Mouse (Mus musculus) cerebellum, postnatal 14 days (tissue): ENCODE measurements around the gene R3hdm4.
A peak's percentile ranks its signal among the peaks of the same experiment; 100 is the strongest.

Source experiments
- DNase-seq, 2 experiments: peaks; one replicate each; pipeline ENCODE4 v3.0.0; 2021; ENCODE audit warnings: mixed read lengths in 2 of 2

The R3hdm4 gene

DNA sequence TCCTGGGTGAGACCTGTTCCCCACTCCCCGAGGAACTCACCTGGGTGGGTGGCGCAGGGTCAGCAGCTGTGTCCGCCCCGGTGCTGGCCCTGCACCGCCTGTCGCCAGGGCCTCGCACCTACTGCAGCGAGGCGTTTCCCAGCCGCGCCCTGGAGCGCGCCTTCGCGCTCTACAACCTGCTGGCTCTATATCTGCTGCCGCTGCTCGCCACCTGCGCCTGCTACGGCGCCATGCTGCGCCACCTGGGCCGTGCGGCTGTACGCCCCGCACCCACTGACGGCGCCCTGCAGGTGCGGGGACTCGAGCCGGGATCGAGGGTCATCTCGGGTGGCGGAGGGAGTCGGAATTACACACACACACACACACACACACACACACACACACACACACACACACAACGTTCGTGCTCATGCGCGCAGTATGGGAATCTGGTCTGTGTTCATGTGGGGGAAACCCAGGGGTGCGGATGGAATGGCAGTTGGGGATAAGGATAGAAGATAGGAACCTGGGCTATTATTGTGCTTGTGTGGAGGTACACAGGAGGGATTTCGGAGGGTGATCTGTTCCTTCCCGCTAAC lies at the start of gene R3hdm4:
TSS of gene R3hdm4 (minus strand) at position 251 of the 578 bp plus-strand sequence.
- peak in 1 of 2 experiments; percentile 43 for DNase-seq

DNA sequence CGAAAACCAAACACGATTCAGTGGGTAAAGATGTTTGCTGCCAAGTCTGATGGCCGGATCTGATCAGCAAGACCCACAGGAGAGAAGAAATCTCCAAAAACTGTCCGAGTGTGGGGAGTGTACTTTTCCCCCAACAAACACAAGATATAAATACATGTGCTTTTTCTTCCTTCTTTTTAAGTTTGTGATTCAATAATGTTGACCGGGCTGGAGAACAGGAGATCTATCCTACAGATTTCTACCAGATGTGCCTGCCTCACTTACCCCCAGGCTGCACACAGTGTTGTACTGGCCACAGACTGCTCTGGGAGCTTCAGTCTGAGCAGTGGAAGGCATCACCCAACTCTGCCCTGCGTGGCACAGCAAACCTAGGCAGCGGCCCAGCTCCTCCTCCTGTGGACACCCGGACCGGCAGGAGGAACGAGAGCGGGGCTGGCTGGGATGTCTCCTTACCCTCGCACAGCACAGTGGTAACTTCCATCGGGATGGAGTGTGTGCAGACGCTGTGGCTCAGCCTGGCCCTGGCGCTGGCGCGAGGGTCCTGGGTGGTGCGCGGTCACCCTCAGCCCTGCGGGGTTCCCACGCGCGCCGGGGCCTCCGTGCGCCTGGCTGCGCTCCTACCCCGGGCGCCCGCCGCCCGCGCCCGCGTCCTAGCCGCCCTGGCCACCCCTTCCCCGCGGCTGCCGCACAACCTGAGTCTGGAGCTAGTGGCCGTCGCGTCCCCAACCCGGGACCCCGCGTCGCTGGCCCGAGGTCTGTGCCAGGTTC lies 49.6 kb upstream of the R3hdm4 start, which contains the start of gene Grin3b:
TSS of gene Grin3b (plus strand) at position 301 of the 768 bp plus-strand sequence.
- DNase-seq: no peak

DNA sequence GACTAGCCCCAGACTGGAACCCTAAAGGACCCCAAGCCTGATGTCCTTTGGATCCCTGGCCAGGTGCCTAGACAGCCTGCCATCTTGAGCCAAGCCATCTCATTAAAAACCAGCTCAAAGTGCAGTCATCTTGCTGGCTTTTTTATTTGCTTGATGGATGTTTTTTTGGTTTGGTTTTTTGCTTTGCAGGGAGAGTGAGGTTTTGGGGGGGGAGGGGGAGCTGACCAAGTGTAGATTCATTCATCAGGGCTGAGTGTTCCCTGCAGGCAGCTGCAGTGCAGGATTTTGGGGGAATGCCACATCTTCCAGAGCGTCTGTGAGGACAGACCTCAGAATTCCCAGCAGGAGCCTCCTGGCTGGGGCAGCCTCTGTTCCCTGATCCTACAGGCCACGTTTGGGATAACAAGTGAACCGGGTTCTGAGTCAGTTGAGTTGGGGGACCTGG lies 48.1 kb upstream of the R3hdm4 start:
- peak; percentile 41 to 73 for DNase-seq

- peak; percentile 52 to 59 for DNase-seq
These were observed 47.2 kb upstream of the R3hdm4 start for GRCm38 (mm10) chr10:79968181-79968580.

DNA sequence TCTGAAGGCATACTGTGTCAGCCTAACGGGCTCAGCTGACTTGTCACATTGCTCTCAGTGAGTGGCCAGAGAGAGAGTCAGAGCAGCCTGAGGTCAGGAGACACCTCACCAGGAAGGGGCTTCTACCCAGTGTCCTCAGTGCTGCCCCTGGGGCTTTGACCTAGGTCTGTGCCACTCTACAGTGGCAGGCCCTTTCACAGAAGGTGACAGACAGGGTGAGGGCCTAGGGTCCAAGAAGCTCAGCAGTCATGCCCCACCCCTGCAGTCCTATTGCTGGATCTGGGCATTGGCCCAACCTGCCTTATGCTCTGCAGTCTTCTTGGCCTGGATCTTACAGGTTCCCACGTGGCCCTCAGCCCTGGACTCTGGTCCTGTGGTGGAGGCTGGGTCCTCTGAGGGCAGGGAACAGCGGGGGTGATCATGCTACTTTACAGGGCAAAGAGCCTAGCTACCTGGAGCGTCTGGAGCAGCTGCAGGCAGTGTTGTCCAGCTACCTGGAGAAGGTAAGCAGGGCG lies 45.9 kb upstream of the R3hdm4 start:
- peak; percentile 80 to 81 for DNase-seq

GRCm38 (mm10) chr10:79965325-79965724 lies 44.3 kb upstream of the R3hdm4 start:
- DNase-seq: no peak

- DNase-seq: no peak
These were observed 43.7 kb upstream of the R3hdm4 start for GRCm38 (mm10) chr10:79964727-79965126.

GRCm38 (mm10) chr10:79960671-79961294 lies 39.8 kb upstream of the R3hdm4 start:
- no peak for DNase-seq

GRCm38 (mm10) chr10:79959847-79960601 lies 39.0 kb upstream of the R3hdm4 start, which contains the start of gene Wdr18:
Wdr18 (plus strand) TSS chr10:79960152.
- peak; percentile 99 to 100 for DNase-seq

- peak; percentile 62 to 63 for DNase-seq
These were observed 38.4 kb upstream of the R3hdm4 start for GRCm38 (mm10) chr10:79959412-79959811.

- peak; percentile 85 to 91 for DNase-seq
These were observed 37.3 kb upstream of the R3hdm4 start for GRCm38 (mm10) chr10:79958140-79958816.

DNA sequence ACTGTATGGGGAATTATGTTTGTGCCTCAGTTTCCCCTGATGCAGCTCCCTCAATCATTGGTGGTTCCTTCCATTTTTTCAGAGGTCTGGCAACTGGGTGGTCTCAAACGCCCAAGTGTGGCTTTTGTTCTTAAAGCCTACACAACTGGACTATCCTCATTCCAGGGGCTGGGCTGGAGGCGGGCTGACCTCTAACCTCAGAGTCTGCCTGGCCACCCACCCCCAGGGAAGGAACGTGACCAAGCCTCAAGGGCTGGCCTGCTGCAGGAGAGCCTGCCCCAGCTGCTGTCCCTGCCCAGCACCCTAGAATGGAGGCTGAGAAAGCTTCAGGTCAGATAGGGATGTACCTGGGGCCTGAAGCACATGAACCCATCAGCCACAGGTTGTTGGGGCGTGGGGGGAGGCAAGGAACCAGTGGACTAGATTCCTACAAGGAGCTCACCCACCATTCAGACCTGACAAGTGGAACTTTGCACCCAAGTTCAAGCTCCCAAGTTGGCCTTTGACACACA lies 35.7 kb upstream of the R3hdm4 start:
- no peak for DNase-seq

DNA sequence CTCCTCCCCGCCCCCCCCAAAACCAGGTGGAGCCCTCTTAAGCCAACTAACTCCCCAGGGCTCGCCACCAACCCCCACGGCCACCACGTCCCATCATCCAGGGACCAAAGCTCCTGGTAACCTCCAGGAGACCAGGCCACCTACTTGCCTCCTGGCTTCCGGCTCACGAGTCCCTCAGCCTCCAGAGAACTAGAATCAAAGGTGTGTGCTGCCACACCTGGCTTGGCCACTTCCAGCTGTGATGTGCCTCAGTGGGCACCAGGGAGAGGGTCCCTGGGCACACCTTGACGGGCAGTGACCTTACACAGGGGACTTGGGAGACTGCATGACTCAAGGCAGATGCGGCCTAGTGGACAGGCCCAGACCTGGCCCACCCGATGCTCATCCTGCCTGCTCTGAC lies 34.7 kb upstream of the R3hdm4 start:
- DNase-seq: no peak

- peak in 1 of 2 experiments; percentile 54 for DNase-seq
These were observed 32.9 kb upstream of the R3hdm4 start for GRCm38 (mm10) chr10:79953946-79954345.

DNA sequence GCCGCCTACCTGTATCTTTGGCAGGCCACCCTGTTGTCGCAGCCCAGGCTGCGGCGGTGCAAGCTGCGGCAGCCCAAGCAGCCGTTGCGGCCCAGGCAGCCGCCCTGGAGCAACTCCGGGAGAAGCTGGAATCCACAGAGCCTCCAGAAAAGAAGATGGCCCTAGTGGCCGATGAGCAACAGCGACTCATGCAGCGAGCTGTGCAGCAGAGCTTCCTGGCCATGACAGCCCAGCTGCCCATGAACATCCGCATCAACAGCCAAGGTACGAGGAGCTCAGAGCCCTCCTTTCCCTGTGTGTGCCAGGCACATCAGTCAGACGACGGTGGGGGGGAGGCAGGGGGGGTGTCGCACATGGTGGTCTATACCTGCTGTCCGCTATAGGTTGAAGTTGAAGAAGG lies 29.7 kb upstream of the R3hdm4 start:
- DNase-seq: no peak

DNA sequence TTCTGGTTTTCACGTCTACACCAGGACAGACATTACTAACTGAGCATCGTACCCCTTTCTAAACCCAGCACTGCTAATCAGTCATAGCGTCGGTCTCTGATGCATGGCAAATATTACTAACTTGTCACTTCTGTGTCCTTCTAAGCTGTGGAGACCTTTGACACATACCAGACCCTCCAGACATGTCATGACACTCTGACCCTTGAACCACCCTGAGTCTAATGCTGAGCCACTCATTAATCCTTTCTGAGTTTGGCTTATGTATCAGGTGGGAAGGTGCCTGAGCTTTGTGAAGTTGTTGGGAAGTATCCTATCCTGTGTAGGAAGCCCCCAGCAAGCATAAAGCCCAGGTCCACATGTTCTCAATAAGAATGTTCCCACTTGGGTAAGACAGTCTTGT lies 28.9 kb upstream of the R3hdm4 start:
- no peak for DNase-seq

- no peak for DNase-seq
These were observed 26.5 kb upstream of the R3hdm4 start for GRCm38 (mm10) chr10:79947502-79947901.

DNA sequence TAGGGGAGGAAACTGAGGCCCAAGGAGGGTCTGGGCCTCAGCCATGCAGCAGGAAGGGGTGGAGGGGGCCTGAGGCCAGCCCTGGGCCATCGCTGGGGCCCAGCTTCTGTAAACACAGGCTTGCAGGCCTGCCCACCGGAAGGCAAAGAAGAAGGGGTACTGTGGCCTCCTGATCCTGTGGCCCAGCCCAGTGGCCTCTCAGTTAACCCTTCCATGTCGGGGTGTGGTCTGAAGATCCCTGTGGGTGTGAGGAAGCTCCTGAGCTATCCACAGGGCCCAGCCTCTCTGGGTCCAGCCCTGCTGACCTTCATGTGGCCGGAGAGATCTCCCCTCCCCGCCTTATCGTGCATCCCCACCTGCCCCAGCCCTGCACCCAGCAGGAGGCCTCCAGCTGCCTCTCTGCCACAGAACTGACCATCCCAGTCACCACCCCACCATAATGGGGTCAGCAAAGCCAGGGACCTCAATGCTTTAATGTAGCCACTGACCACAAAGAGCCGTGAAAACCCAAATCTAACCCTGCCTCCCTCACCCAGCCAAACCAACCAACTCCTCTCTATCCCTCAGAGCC lies 25.8 kb upstream of the R3hdm4 start:
- DNase-seq: no peak

GRCm38 (mm10) chr10:79945507-79946234 lies 24.7 kb upstream of the R3hdm4 start:
- DNase-seq: peak in 1 of 2 experiments; percentile 51

- DNase-seq: no peak
These were observed 22.5 kb upstream of the R3hdm4 start for GRCm38 (mm10) chr10:79943471-79943901.

DNA sequence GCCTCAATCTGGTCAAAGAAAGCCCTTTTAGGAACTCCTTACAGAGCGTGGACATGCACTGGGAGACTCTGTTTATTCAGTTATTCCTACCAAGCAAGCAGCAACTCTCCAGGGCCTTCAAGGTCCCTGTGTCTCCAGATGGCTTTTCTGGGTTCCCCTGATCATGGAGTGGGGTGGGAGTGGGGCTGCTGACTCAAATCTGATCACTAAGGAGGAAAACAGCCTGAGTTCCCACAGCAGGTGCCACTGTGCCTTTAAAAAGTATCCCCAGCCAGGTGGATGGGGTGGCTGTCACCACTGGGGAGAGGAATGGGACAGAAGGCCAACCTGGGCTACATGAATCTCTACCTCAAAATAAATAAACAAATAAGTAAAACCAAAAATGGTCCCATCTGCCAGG lies 22.0 kb upstream of the R3hdm4 start:
- no peak for DNase-seq
